Mouse (Mus musculus) CD4-positive, CD25-positive, alpha-beta regulatory T cell, adult 2 months (primary cell): ENCODE measurements around the gene Aph1c.
"Not testable (repeated sequence)": the region's sequence is repeated elsewhere in the genome, so short reads cannot be mapped to it uniquely, and the experiment has no call there.

Source experiments
- DNase-seq: peaks from one replicate; pipeline ENCODE4 v3.0.0-alpha.2; 2012; ENCODE audit warnings: low read depth, low spot score

Aph1c gene

GRCm38 (mm10) chr9:66832366-66832908 lies 2.1 kb downstream of the Aph1c start:
- no peak for DNase-seq

- DNase-seq, result peak; percentile 77
Observed at GRCm38 (mm10) chr9:66825990-66826389, 8.5 kb downstream of the Aph1c start.

- not testable (repeated sequence) for DNase-seq
Observed at GRCm38 (mm10) chr9:66822255-66822654, 12.3 kb downstream of the Aph1c start.

GRCm38 (mm10) chr9:66820996-66821395 lies 13.5 kb downstream of the Aph1c start:
- peak; percentile 64 for DNase-seq

DNA sequence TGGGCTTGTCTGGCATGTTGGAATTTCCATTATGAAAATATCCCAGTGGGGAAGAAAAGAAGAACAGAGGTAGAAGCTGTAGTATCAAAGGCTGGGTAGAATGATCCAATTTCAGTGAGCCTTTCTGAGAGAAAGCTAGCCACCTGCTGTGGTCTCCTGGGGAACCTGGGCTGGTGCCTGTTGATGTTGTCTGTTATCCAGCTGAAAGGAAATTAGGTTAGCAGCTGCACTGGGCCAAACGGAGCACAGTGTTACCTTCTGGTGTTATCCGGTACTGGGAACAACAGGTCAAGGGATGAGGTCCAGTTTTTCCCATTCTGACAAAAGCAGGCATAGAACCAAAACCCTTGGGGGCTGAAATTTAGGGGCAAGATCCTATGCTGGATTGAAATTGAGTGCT lies 21.1 kb downstream of the Aph1c start:
- DNase-seq, result no peak

DNA sequence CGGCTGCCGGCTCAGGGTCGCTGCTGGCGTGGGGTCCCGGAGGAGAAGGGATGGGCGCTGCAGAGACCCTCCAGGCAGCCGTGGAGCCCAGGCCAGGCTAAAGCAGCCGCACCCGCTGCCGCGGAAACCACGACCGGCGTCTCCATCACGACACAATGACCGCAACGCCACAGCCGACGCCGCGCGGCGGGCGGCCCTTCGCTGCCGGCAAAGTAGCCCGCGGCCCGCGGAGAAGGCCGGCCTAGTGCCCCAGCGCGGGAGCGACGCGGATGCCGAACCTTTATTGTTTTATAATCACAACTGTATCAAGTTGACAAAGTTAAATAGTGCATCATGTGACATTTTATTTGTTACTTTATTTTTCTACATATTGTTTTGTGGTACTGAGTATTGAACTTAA lies 28.6 kb downstream of the Aph1c start:
- DNase-seq, result not testable (repeated sequence)

GRCm38 (mm10) chr9:66801947-66802346 lies 32.6 kb downstream of the Aph1c start:
- no peak for DNase-seq

DNA sequence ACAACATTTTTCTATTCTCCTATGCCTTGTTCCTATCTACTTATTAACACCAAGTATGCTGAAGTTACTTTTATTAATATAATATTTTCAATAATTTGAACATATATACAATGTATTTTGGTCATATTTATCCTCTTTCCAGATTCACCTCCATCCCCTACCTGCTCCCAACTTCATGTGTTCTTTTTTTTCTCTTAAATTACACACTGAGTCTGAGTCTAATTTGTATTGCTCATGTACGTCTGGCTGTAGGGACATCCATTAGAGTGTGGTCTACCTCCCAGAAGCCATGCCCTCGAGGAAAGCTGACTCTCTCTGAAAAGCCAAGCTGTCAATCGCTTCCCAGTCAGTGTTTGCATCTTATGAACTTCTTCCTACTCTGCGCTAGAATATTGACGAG lies 37.8 kb downstream of the Aph1c start, which contains the start of gene Gm10647:
Gene Gm10647, plus strand, starts transcription at position 301 of the 400 bp plus-strand sequence.
- no peak for DNase-seq

- peak; percentile 97 for DNase-seq
Observed at GRCm38 (mm10) chr9:66795464-66796324, 38.8 kb downstream of the Aph1c start, which contains the start of gene Aph1b. TSS of gene Aph1b (minus strand) at chr9:66795490.

- DNase-seq, result no peak
Observed at GRCm38 (mm10) chr9:66794629-66795463, 39.7 kb downstream of the Aph1c start.

GRCm38 (mm10) chr9:66787821-66788220 lies 46.7 kb downstream of the Aph1c start:
- DNase-seq, result peak; percentile 66

DNA sequence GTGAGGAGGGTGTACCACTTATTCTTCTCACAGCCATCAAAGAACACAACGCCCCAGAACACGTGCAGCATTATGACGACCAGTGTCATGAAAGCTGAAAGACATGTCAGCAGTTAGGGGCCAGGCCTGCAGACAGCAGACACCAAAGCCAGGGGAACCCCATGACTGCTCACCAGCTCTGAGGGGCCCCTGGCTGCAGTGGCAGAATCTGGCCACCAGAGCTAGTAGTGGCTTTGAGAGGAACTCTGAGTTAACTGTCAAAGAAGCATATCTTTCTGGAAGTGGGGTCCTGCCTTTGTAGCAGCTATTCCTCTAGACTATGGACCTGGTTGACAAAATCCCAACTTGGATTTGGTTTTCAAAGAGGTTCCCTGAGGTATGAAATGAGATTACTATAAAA lies 50.0 kb downstream of the Aph1c start:
- peak; percentile 45 for DNase-seq

DNA sequence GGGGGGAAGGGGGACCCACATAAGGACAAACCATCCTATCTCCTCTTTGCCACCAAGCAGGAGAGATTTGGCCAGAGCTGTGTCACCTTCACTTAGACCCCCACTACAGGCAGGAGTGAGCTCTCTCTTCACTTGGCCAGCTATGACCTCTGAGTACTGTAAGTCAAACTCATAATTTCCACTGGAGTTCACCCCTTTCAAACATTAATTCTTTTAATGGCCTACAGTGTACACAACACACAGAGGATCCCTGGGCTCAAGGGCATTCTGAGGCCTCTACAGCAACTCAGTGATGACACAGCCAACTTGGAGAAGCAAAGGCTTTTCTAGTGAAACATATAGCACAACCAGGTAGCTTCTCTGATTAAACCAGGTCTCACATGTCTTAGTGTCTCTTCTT lies 63.8 kb downstream of the Aph1c start:
- DNase-seq, result no peak

DNA sequence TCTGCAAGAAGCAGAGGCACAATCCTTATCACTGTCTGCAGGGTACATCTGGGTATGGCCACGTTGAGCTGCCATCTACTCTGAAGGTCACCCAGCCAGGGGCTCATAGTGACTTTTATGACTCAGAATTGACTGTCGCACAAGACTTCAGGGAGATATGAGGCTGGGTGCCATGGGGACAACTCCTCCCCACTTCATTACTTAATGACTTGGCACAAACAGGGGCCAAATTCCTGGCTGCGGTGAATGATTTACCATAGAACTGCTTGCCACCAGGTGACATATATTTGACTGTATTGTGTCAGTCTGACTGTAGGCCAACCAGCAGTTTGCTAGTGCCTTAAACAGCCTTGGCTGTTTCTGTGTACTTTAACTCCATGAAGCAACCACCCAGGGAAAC lies 65.3 kb downstream of the Aph1c start:
- no peak for DNase-seq

DNA sequence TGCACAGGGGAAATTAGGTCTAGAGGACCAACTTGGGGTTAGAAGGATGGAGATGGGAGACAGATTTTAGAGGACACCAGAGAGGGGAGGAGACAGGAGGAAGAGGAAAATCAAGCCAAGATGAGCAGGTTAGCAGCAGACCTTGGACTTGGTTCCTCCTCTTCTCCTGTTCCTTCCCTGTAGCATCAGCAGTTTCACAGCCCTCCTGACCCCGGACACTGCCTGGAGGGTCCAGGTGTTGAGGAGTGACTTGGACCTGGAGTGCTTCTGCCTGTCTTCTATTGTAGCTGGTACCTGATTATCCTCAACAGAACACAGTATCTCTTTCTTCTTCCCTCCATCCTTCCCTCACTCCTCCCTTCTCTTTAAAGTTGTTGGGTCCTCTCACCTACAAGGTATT lies 65.8 kb downstream of the Aph1c start:
- no peak for DNase-seq
